Mouse (Mus musculus): Measurements from ENCODE around the gene Frmd3. TPM values are rescaled to one million over a fixed set of nuclear protein-coding genes. Genes with fewer than 3 reads are reported as not detected.
"Not testable (repeated sequence)": the region's sequence is repeated elsewhere in the genome, so short reads cannot be mapped to it uniquely, and the experiment has no call there.

Frmd3 gene
- total RNA-seq (2015; ENCODE audit: low replicate concordance) (not detected in 2 replicates), total RNA-seq (2017; ENCODE audit: low replicate concordance) (not detected in 2 replicates)

GRCm38 (mm10) chr4:74013211-74014047 is at the start of gene Frmd3:
TSS of gene Frmd3 (plus strand) at chr4:74013442.
- ATAC-seq (replicated peaks; ENCODE audit: low FRiP score, poor library complexity, severe bottlenecking) = no peak

GRCm38 (mm10) chr4:73980454-73980853 is 32.8 kb upstream of the Frmd3 start:
- no peak for ATAC-seq (replicated peaks; ENCODE audit: low FRiP score, poor library complexity, severe bottlenecking)

- no peak for ATAC-seq (replicated peaks; ENCODE audit: low FRiP score, poor library complexity, severe bottlenecking)
Observed at GRCm38 (mm10) chr4:74012277-74012676, 965 bp upstream of the Frmd3 start.

GRCm38 (mm10) chr4:74012700-74013099 is 542 bp upstream of the Frmd3 start:
- no peak for ATAC-seq (replicated peaks; ENCODE audit: low FRiP score, poor library complexity, severe bottlenecking)

GRCm38 (mm10) chr4:74014048-74014500 is 832 bp downstream of the Frmd3 start:
- ATAC-seq (replicated peaks; ENCODE audit: low FRiP score, poor library complexity, severe bottlenecking) = no peak

- ATAC-seq (replicated peaks; ENCODE audit: low FRiP score, poor library complexity, severe bottlenecking) = no peak
Observed at GRCm38 (mm10) chr4:74020084-74020483, 6.8 kb downstream of the Frmd3 start.

GRCm38 (mm10) chr4:74043226-74043625 is 30.0 kb downstream of the Frmd3 start:
- no peak for ATAC-seq (replicated peaks; ENCODE audit: low FRiP score, poor library complexity, severe bottlenecking)

- ATAC-seq (replicated peaks; ENCODE audit: low FRiP score, poor library complexity, severe bottlenecking) = no peak
Observed at GRCm38 (mm10) chr4:74051692-74052091, 38.5 kb downstream of the Frmd3 start.

GRCm38 (mm10) chr4:74076727-74077126 is 63.5 kb downstream of the Frmd3 start:
- ATAC-seq (replicated peaks; ENCODE audit: low FRiP score, poor library complexity, severe bottlenecking) = no peak

GRCm38 (mm10) chr4:74110816-74111215 is 97.6 kb downstream of the Frmd3 start:
- no peak for ATAC-seq (replicated peaks; ENCODE audit: low FRiP score, poor library complexity, severe bottlenecking)

- ATAC-seq (replicated peaks; ENCODE audit: low FRiP score, poor library complexity, severe bottlenecking) = no peak
Observed at GRCm38 (mm10) chr4:74191528-74191927, 178.3 kb downstream of the Frmd3 start.

GRCm38 (mm10) chr4:74201281-74201811 is 188.1 kb downstream of the Frmd3 start:
- ATAC-seq (replicated peaks; ENCODE audit: low FRiP score, poor library complexity, severe bottlenecking) = no peak

- not testable (repeated sequence) for ATAC-seq (replicated peaks; ENCODE audit: low FRiP score, poor library complexity, severe bottlenecking)
Observed at GRCm38 (mm10) chr4:74221780-74222179, 208.5 kb downstream of the Frmd3 start.

- ATAC-seq (replicated peaks; ENCODE audit: low FRiP score, poor library complexity, severe bottlenecking) = 0 out of 2 replicates have a peak, but pooled peaks have one; percentile 46
Observed at GRCm38 (mm10) chr4:74222360-74222759, 209.1 kb downstream of the Frmd3 start.

GRCm38 (mm10) chr4:74224210-74224609 is 211.0 kb downstream of the Frmd3 start:
- ATAC-seq (replicated peaks; ENCODE audit: low FRiP score, poor library complexity, severe bottlenecking) = no peak

- ATAC-seq (replicated peaks; ENCODE audit: low FRiP score, poor library complexity, severe bottlenecking) = 0 out of 2 replicates have a peak, but pooled peaks have one; percentile 27
Observed at GRCm38 (mm10) chr4:74230994-74231393, 217.8 kb downstream of the Frmd3 start.

- ATAC-seq (replicated peaks; ENCODE audit: low FRiP score, poor library complexity, severe bottlenecking) = no peak
Observed at GRCm38 (mm10) chr4:74231405-74231804, 218.2 kb downstream of the Frmd3 start.

GRCm38 (mm10) chr4:74233534-74233933 is 220.3 kb downstream of the Frmd3 start:
- no peak for ATAC-seq (replicated peaks; ENCODE audit: low FRiP score, poor library complexity, severe bottlenecking)

GRCm38 (mm10) chr4:74242176-74242575 is 228.9 kb downstream of the Frmd3 start, which contains the start of gene Kdm4c:
TSS of gene Kdm4c (plus strand) at chr4:74242497.
- ATAC-seq (replicated peaks; ENCODE audit: low FRiP score, poor library complexity, severe bottlenecking) = no peak

Data from erythroid progenitor cell, adult 5-6 weeks (primary cell).